Mouse (Mus musculus): ENCODE data around the gene Nid2.

DNA sequence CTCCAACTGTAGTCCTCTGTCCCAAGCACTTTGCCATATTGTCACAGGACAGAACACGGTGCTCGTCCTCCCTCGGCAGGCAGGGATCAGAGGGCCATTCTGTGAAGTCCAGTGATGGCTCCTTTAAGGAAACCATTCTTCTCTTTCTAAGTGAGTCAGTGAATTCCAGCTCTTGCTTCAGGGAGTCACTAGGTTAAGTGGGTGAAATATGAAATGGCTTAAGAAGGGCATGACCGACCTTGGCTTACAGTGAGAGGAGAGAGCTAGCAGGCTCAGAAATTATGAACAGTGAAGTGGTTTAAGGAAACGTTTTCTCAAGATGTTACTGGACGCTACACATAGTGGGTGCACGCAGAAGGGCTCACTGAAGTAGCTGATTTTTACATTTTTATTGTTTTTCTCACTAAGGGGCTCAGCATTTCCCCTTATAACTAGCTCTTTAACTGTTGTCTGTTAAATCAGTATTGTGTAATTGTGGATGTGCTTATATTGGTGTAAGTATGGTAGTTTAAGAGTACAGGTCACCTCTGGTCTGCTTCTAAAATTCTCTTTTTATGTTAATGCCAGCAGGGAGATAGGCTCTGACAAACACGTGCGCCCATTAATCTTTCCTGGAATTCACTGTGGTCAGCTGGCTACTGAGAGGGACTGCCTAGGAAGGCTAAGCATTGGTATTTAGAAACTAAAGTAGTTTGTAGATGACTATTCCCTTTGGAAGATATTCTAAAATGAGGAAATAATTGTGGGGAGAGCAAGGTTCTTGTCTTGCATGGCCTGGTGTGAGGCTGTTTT, 34.9 kb downstream of the Nid2 start:
- TF ChIP-seq CTCF (IDR thresholded peaks at IDR 0.05; ENCODE audit: insufficient read depth, low read depth, low read length) (no peak), POLR2A (IDR thresholded peaks at IDR 0.05; ENCODE audit: insufficient read depth, low read depth, low read length) (no peak)
